Mouse (Mus musculus) heart, adult 2 months (tissue): ENCODE measurements around the gene St8sia1.

ENCODE experiments used
- CTCF ChIP-seq: fragments of 200-600 bp; IDR thresholded peaks from 2 replicates; pipeline ENCODE4 v1.8.1; 2022; ENCODE audit warnings: antibody characterized with exemption, mild to moderate bottlenecking, moderate library complexity
- POLR2A ChIP-seq: fragments of 200-500 bp; IDR thresholded peaks from 2 replicates; pipeline ENCODE4 v1.6.1; 2011; ENCODE audit warnings: mild to moderate bottlenecking, low read depth, low read length, control low read depth; ENCODE audit not compliant: insufficient read depth

- peak; percentile 69 for TF ChIP-seq CTCF
- no peak for TF ChIP-seq POLR2A
These were observed 506 bp upstream of the St8sia1 start for GRCm38 (mm10) chr6:142964531-142965385.
